Mouse (Mus musculus) heart, postnatal 0 days (tissue): ENCODE results near the gene Grm1. TPM values are rescaled to one million over a fixed set of nuclear protein-coding genes. Genes with fewer than 3 reads are reported as not detected.

Experiments used
- ATAC-seq: fragments of 200-750 bp; cut with Nextera tagmentation; 2 replicates; pipeline ENCODE4 v1.8.0; 2017; ENCODE audit warnings: low read depth, moderate number of reproducible peaks, moderate library complexity; ENCODE audit not compliant: insufficient read depth
- DNase-seq: peaks from one replicate; pipeline ENCODE4 v3.0.0-alpha.2; 2016; ENCODE audit warnings: low spot score
- H3K27ac ChIP-seq: fragments of 300-500 bp; sonication (generic); 2 replicates; pipeline ENCODE4 v1.5.1; 2014; ENCODE audit warnings: low read depth, mild to moderate bottlenecking
- H3K27me3 ChIP-seq: fragments of 300-500 bp; sonication (generic); 2 replicates; pipeline ENCODE4 v1.6.1; 2014; ENCODE audit warnings: low read length, mixed read lengths; ENCODE audit not compliant: control insufficient read depth, insufficient read depth
- H3K36me3 ChIP-seq: fragments of 300-500 bp; sonication (generic); replicated peaks from 2 replicates; pipeline ENCODE4 v1.6.1; 2014; ENCODE audit warnings: low read length, mixed read lengths; ENCODE audit not compliant: control insufficient read depth, insufficient read depth
- H3K4me1 ChIP-seq: fragments of 300-500 bp; sonication (generic); 2 replicates; pipeline ENCODE4 v1.6.1; 2014; ENCODE audit warnings: antibody characterized with exemption; ENCODE audit not compliant: control insufficient read depth, insufficient read depth
- H3K4me2 ChIP-seq: fragments of 300-500 bp; sonication (generic); 2 replicates; pipeline ENCODE4 v1.6.1; 2014; ENCODE audit warnings: low read depth, mild to moderate bottlenecking, low read length, moderate library complexity
- H3K4me3 ChIP-seq: fragments of 300-500 bp; sonication (generic); 2 replicates; pipeline ENCODE4 v1.5.1; 2014; ENCODE audit warnings: low read depth, low read length
- H3K9ac ChIP-seq: fragments of 300-500 bp; sonication (generic); replicated peaks from 2 replicates; pipeline ENCODE4 v1.6.1; 2014; ENCODE audit warnings: low read depth, low read length, mixed read lengths
- H3K9me3 ChIP-seq: fragments of 300-500 bp; sonication (generic); replicated peaks from 2 replicates; pipeline ENCODE4 v1.6.1; 2016; ENCODE audit warnings: low read length; ENCODE audit not compliant: control insufficient read depth
- CTCF ChIP-seq: IDR thresholded peaks from 2 replicates; pipeline ENCODE4 v1.5.1; 2016; ENCODE audit warnings: antibody characterized with exemption, control low read depth, low read depth
- EP300 ChIP-seq: IDR thresholded peaks from 2 replicates; pipeline ENCODE4 v1.6.1; 2016; ENCODE audit warnings: antibody characterized with exemption, low read depth
- WGBS: fragments of 180-500 bp; shearing (Covaris S2); extraction: QIAGEN DNeasy Blood & Tissue Kit; methylation state at CpG from one replicate; pipeline ENCODE4 v1.1.7; 2014; 5-methylcytosine and 5-hydroxymethylcytosine counted together
- polyA plus RNA-seq: library from polyadenylated mRNA; unstranded; fragments of >200 nt; fragmentation: Nextera tagmentation; extraction: Ambion mirVana; gene quantifications from 2 replicates; pipeline ENCODE4 v1.2.1, GENCODE M21; 2015
- total RNA-seq: library from RNA; depleted of rRNA; stranded (reverse); fragments of >200 nt; gene quantifications from 2 replicates; pipeline ENCODE4 v1.2.3, GENCODE M21; 2014; ENCODE audit warnings: low replicate concordance

Gene Grm1
- total and polyA plus RNA-seq, 2 experiments from 2014 or later: 0.07 TPM; not detected in 1

GRCm38 (mm10) chr10:10737041-10737681 is 345.0 kb downstream of the Grm1 start:
- Histone ChIP-seq H3K9ac (no peak overlapping the region), H3K27ac (no peak overlapping the region), H3K4me2 (no peak overlapping the region), H3K27me3 (no peaks in the 10 kb centered on the region), H3K9me3 (no peaks in the 10 kb centered on the region), H3K4me1 (peaks cover 10% of the 10 kb centered on the region; the same call in 1 of the 2 replicates), H3K36me3 (no peaks in the 10 kb centered on the region), H3K4me3 (no peak overlapping the region)
- WGBS: 0% methylated on average over 1 of the region's 1 CpGs
- ATAC-seq: no peak
- no peak for TF ChIP-seq EP300
- no peak for TF ChIP-seq CTCF
- DNase-seq: peak; percentile 80

GRCm38 (mm10) chr10:10734561-10734960 is 347.6 kb downstream of the Grm1 start:
- Histone ChIP-seq H3K4me3 (no peak overlapping the region), H3K9me3 (no peaks in the 10 kb centered on the region), H3K4me2 (no peak overlapping the region), H3K36me3 (no peaks in the 10 kb centered on the region), H3K27ac (no peak overlapping the region), H3K9ac (no peak overlapping the region), H3K4me1 (peaks cover 10% of the 10 kb centered on the region; the same call in 1 of the 2 replicates), H3K27me3 (no peaks in the 10 kb centered on the region)
- TF ChIP-seq CTCF (no peak), EP300 (no peak)
- ATAC-seq (no peak), DNase-seq (no peak)
- WGBS: 64% methylated on average over 5 of the region's 5 CpGs

- H3K9ac ChIP-seq: no peak overlapping the region
- no peaks in the 10 kb centered on the region for H3K36me3 ChIP-seq
- no peak for DNase-seq
- H3K4me2 ChIP-seq: no peak overlapping the region
- WGBS: 64% methylated on average over 5 of the region's 5 CpGs
- H3K9me3 ChIP-seq: no peaks in the 10 kb centered on the region
- no peak for ATAC-seq
- no peak overlapping the region for H3K27ac ChIP-seq
- H3K4me3 ChIP-seq: no peak overlapping the region
- no peak for TF ChIP-seq CTCF
- no peak for TF ChIP-seq EP300
- H3K4me1 ChIP-seq: peaks cover 10% of the 10 kb centered on the region; the same call in 1 of the 2 replicates
- no peaks in the 10 kb centered on the region for H3K27me3 ChIP-seq
These were observed 349.1 kb downstream of the Grm1 start for GRCm38 (mm10) chr10:10733092-10733491.

GRCm38 (mm10) chr10:10726501-10726900 is 355.7 kb downstream of the Grm1 start:
- Histone ChIP-seq H3K9ac (no peak overlapping the region), H3K4me2 (no peak overlapping the region), H3K27me3 (no peaks in the 10 kb centered on the region), H3K9me3 (no peaks in the 10 kb centered on the region), H3K36me3 (no peaks in the 10 kb centered on the region), H3K27ac (no peak overlapping the region), H3K4me1 (no peaks in the 10 kb centered on the region), H3K4me3 (no peak overlapping the region)
- TF ChIP-seq CTCF: no peak
- no peak for TF ChIP-seq EP300
- DNase-seq: no peak
- whole genome bisulfite sequencing: 70% methylated on average over 3 of the region's 3 CpGs
- no peak for ATAC-seq

GRCm38 (mm10) chr10:10710837-10711236 is 371.3 kb downstream of the Grm1 start:
- Histone ChIP-seq H3K4me1 (no peaks in the 10 kb centered on the region), H3K9ac (no peak overlapping the region), H3K4me3 (no peak overlapping the region), H3K27me3 (no peaks in the 10 kb centered on the region), H3K9me3 (no peaks in the 10 kb centered on the region), H3K4me2 (no peak overlapping the region), H3K36me3 (no peaks in the 10 kb centered on the region), H3K27ac (no peak overlapping the region)
- TF ChIP-seq EP300 (no peak), CTCF (no peak)
- ATAC-seq (no peak), DNase-seq (no peak)
- 48% methylated on average over 2 of the region's 2 CpGs for WGBS

GRCm38 (mm10) chr10:10710359-10710758 is 371.8 kb downstream of the Grm1 start:
- no peak overlapping the region for H3K27ac ChIP-seq
- no peak for ATAC-seq
- no peaks in the 10 kb centered on the region for H3K4me1 ChIP-seq
- TF ChIP-seq EP300 (no peak), CTCF (no peak)
- 82% methylated on average over 2 of the region's 2 CpGs for WGBS
- no peak overlapping the region for H3K4me3 ChIP-seq
- no peaks in the 10 kb centered on the region for H3K9me3 ChIP-seq
- DNase-seq: no peak
- no peak overlapping the region for H3K4me2 ChIP-seq
- H3K27me3 ChIP-seq: no peaks in the 10 kb centered on the region
- no peaks in the 10 kb centered on the region for H3K36me3 ChIP-seq
- H3K9ac ChIP-seq: no peak overlapping the region
